Comparison of ENCODE assay signal across 12 mouse cellular contexts in genomic region chr7:137346068-137346467, GRCm38 (mm10). TPM values are rescaled to one million over a fixed set of nuclear protein-coding genes. Genes with fewer than 3 reads are reported as not detected.
DNase-seq lines count a peak whose midpoint lies in the region; ATAC-seq lines count a peak whose summit lies in the region.
"Had no signal": no experiment of that assay in that cellular context is flagged by ENCODE, and none has a peak within 500 bp of the region (broad histone marks: within the 10 kb centered on the region; RNA-seq: fewer than 3 reads in every experiment).

No protein-coding gene starts in this region.

- no peak overlapping the region for H3K27ac ChIP-seq in midbrain, embryonic 10.5 days (replicated peaks)
- H3K27ac ChIP-seq in midbrain, embryonic 16.5 days (ENCODE audit: low read length) = no peak overlapping the region
- H3K27ac ChIP-seq: left cerebral cortex, adult 2 months; liver, embryonic 14.5 days had no signal

- H3K9me3 ChIP-seq in midbrain, embryonic 10.5 days (replicated peaks) = no peaks in the 10 kb centered on the region
- no peaks in the 10 kb centered on the region for H3K9me3 ChIP-seq in midbrain, embryonic 16.5 days (replicated peaks; ENCODE audit: control insufficient read depth, low read length, poor library complexity, severe bottlenecking)

- 56% methylated on average over 10 of the region's 10 CpGs for WGBS in midbrain, embryonic 10.5 days
- 22% methylated on average over 10 of the region's 10 CpGs for WGBS in midbrain, embryonic 16.5 days

- no peaks in the 10 kb centered on the region for H3K36me3 ChIP-seq in midbrain, embryonic 10.5 days
- no peaks in the 10 kb centered on the region for H3K36me3 ChIP-seq in midbrain, embryonic 16.5 days (ENCODE audit: control insufficient read depth, insufficient read depth, low read length)

- H3K27me3 ChIP-seq in midbrain, embryonic 10.5 days (ENCODE audit: low read depth, poor library complexity, severe bottlenecking) = no peaks in the 10 kb centered on the region; the same call in 1 of the 2 replicates
- H3K27me3 ChIP-seq in midbrain, embryonic 16.5 days (ENCODE audit: control insufficient read depth, insufficient read depth, low read depth, low read length) = no peaks in the 10 kb centered on the region

- DNase-seq in midbrain, embryonic 10.5 days (ENCODE audit: low spot score) = peak; percentile 36
- DNase-seq in gastrocnemius, adult 18-20 months (ENCODE audit: low spot score) = peak; percentile 56
- DNase-seq in heart, postnatal 14 days = peak; percentile 37 to 43
- DNase-seq in retina, postnatal 1 day = peak; percentile 62
- no peak for DNase-seq in right cerebral cortex, postnatal 10 days (ENCODE audit: low spot score in 2 of 2)
- DNase-seq: cerebellum, postnatal 36 days had no signal

- H3K4me3 ChIP-seq in midbrain, embryonic 10.5 days = no peak overlapping the region
- no peak overlapping the region for H3K4me3 ChIP-seq in midbrain, embryonic 16.5 days (ENCODE audit: low read depth, low read length)
- H3K4me3 ChIP-seq: left cerebral cortex, adult 2 months had no signal

- intact Hi-C loops in heart, postnatal 14 days (cut with DNase I) = no loop called here

- peaks cover 15% of the 10 kb centered on the region for H3K4me1 ChIP-seq in midbrain, embryonic 10.5 days
- H3K4me1 ChIP-seq in midbrain, embryonic 16.5 days (ENCODE audit: control insufficient read depth, insufficient read depth, low read length) = no peaks in the 10 kb centered on the region

- H3K4me2 ChIP-seq in midbrain, embryonic 16.5 days (ENCODE audit: low read length) = no peak overlapping the region

- H3K9ac ChIP-seq in midbrain, embryonic 16.5 days (ENCODE audit: low read depth, low read length) = no peak overlapping the region
- H3K9ac ChIP-seq: liver, embryonic 14.5 days had no signal

- no peak for ATAC-seq in midbrain, embryonic 16.5 days
- no peak for ATAC-seq in CD4-positive, CD25-positive, alpha-beta regulatory T cell, adult 4 months
- ATAC-seq: intestine, embryonic 16.5 days had no signal

RNA-seq across cellular contexts. Expression of gene Ebf3, which starts 31.8 kb away (rescaled TPM):
- 3.2 and 5.4 TPM in 2 replicates for polyA plus RNA-seq in midbrain, embryonic 10.5 days (2016; fragmentation: Nextera tagmentation; extraction: Ambion mirVana)
- 8.8 and 9.0 TPM in 2 replicates for polyA plus RNA-seq in midbrain, embryonic 16.5 days (2015; fragmentation: Nextera tagmentation; extraction: Ambion mirVana)
- 1 to 10 TPM; 6.2 to 7.2 TPM for total RNA-seq in gastrocnemius, adult 18-20 months (2021)
- 10 to 100 TPM; 13.2 to 15.2 TPM for total RNA-seq in heart, postnatal 14 days (2021)
- polyA plus RNA-seq in CD4-positive, CD25-positive, alpha-beta regulatory T cell, adult 4 months (2017; shearing (Covaris generic)) = not detected
- total RNA-seq: hematopoietic stem cell, adult 5-6 weeks had no signal

Comparison
In these comparisons a context has a peak if more than half of its experiments do, and no peak if none do; other contexts are left out.
1. DNase-seq: peak in midbrain, embryonic 10.5 days (single experiment), gastrocnemius, adult 18-20 months (single experiment), heart, postnatal 14 days (2 of 2) and retina, postnatal 1 day (single experiment); none in right cerebral cortex, postnatal 10 days (0 of 2).